Mouse (Mus musculus): ENCODE measurements around the gene Hist1h2bg. TPM values are rescaled to one million over a fixed set of nuclear protein-coding genes. Genes with fewer than 3 reads are reported as not detected.

The Hist1h2bg gene
- total RNA-seq (2014; fragmentation: Nextera tagmentation), result 386 and 627 TPM in 2 replicates
- total RNA-seq (2017), result 891 and 1,210 TPM in 2 replicates

DNA sequence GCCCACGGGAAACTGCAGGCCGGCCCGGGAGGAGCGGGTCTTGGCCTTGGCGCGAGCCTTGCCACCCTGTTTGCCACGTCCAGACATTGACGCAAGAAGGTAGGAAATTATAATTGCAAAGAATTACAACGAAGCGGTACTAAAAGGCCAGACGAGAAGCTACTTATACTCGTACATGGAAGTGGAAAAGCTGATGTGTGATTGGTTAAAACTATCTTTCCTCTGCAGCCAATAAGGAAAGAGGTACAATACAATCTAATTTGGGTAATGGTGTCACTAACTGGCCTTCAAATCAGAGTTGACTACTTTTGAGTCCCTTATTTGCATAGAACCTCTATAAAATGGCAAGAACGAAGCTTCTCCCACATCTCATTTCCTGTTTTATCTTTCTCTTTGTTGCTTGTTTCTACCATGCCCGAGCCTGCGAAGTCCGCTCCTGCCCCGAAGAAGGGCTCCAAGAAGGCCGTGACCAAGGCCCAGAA, at the start of gene Hist1h2bg, which contains the start of gene Hist1h2ae:
Gene Hist1h2bg, plus strand, starts transcription at position 375 of the 482 bp plus-strand sequence.
Gene Hist1h2ae, minus strand, starts transcription at position 199 of the 482 bp plus-strand sequence.
- peak; percentile 78 for ATAC-seq (replicated peaks; ENCODE audit: low FRiP score, low TSS enrichment, poor library complexity, severe bottlenecking)

DNA sequence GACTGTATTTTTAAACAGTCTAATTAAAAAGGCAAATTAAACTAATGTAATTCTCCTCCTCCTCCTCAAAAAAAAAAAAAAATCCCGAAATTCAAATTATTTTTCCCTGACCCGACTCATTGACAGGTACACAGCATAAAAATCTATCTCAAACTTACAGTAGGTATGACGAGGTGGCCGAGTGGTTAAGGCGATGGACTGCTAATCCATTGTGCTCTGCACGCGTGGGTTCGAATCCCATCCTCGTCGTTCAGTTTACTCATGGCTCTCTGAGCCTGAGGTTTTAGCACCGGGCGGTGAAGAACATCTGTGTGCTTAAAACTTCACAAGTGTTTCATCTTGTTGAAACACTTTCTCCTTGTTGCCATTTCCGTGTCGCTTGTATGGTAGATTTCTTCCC, 49.5 kb upstream of the Hist1h2bg start:
- ATAC-seq (replicated peaks; ENCODE audit: low FRiP score, low TSS enrichment, poor library complexity, severe bottlenecking), result peak; percentile 39

DNA sequence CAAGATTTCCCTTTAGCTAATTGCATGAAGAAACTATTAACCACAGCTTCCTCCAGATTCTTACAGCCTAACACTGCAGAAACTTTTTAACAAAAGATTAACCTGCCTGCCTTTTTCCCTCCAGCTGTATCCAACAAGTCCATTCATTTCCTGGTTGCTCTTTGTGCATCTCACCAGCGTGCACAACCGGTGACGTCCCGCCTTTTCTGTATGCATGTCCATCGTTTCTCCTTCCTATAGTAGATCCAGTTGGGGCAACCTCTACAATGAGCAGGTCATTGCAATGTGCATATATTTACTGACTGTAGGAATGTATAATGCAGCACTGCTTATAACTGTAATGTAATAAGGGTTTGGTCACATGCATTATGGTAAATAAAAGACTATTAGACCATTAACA, 47.2 kb upstream of the Hist1h2bg start:
- ATAC-seq (replicated peaks; ENCODE audit: low FRiP score, low TSS enrichment, poor library complexity, severe bottlenecking), result no peak

DNA sequence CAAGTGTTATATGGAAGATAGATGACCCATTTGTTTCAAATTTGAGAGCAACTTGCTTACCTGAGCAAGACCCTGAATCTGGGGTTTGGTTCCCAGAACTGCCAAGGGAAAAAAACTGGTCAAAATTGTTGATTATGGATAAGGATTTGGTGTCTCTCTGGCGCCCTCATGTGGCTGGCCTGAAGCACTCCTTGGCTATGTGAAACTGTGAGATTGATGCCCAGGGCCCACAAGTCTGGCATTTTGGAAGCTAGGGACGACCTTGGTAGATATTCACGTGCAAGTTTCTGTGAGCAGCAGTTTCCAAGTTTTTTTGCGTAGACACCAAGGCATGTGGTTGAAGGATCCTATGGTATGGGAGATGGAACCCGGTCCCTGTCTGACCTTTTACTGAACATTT, 46.5 kb upstream of the Hist1h2bg start:
- peak; percentile 41; the same call in 1 of the 2 replicates for ATAC-seq (replicated peaks; ENCODE audit: low FRiP score, low TSS enrichment, poor library complexity, severe bottlenecking)

DNA sequence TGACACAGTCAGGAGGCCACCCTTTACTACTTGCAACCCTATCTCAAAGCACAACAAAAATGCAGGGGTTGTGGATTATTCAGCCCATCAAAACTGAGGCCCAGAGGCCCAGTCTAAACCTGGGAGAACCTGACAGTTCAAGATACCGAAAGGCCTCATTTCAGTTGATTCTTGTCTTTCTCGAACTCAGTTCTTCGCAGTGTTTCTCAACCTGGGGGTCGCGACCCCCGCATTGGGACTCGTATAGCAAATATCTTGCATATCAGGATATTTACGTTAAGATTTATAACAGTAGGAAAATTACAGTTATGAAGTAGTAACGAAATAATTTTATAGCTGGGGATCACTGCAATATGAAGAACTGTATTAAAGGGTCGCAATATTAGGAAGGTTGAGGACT, 45.3 kb upstream of the Hist1h2bg start:
- no peak for ATAC-seq (replicated peaks; ENCODE audit: low FRiP score, low TSS enrichment, poor library complexity, severe bottlenecking)

DNA sequence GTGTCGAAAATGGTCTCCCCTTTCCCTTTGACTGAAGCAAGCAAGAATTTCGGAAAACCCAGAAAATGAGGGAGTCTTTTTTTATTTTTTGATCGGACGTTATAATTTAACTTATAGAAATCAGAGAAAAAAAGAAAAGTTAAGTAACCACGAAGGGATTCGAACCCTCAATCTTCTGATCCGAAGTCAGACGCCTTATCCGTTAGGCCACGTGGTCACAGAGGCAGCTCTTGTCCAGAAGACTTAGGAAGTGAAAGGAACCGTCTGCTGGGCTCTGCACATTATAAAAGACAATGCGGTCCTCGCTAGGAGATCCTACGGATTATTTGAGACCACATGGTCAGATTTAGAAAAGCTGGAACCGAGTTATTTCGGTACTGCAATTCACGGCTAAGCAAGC, 44.9 kb upstream of the Hist1h2bg start:
- peak; percentile 39; the same call in 1 of the 2 replicates for ATAC-seq (replicated peaks; ENCODE audit: low FRiP score, low TSS enrichment, poor library complexity, severe bottlenecking)

DNA sequence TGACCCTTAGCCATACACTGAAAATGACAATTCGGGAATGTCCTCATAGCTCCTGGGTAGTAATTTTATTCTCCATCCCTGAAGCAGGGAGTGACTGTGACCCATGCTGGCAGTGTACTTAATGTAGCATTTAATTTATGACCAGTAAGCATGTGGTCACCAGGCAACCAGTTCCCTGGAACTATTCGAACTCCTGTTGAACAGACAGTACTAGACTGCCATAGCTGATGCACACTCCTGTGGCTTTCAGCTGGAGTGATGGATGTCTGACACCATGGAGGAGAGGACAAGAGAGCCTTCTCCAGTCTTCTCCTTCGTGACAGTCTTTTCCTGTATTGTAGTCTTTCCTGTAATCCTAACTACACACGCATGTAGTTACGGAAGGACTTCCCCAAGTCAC, 42.2 kb upstream of the Hist1h2bg start:
- no peak for ATAC-seq (replicated peaks; ENCODE audit: low FRiP score, low TSS enrichment, poor library complexity, severe bottlenecking)

DNA sequence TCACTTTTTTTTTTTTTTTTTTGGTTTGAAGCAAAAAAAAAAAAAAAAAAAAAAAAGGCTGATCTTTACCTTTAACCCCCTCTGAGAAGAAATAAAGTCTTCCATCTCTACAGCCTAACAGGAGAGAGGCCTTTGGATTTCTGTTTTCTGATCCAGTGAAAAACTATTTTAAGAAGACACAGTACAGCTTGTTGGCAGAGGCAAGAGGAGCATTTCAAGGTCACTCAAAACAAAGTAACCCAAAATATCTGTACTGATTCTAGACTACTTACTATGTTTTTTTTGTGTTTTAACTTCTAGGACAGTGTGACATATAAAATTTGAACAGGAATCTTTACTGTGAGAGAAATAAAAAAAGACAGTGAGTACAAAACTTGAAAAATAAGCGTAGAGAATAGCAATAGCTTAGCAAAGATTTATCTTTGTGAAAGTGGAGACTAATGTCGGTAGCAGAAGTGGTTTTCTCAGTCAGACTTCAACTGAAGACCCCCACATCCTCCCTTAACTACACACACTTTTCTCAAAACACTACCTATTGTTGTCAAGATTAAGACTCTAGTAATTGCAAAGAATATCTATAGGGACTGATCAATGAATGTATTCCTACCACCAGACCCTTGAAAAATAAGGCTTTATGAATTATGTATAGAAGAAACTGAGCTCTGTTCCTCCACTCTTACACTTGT, 41.6 kb upstream of the Hist1h2bg start:
- ATAC-seq (replicated peaks; ENCODE audit: low FRiP score, low TSS enrichment, poor library complexity, severe bottlenecking), result no peak

DNA sequence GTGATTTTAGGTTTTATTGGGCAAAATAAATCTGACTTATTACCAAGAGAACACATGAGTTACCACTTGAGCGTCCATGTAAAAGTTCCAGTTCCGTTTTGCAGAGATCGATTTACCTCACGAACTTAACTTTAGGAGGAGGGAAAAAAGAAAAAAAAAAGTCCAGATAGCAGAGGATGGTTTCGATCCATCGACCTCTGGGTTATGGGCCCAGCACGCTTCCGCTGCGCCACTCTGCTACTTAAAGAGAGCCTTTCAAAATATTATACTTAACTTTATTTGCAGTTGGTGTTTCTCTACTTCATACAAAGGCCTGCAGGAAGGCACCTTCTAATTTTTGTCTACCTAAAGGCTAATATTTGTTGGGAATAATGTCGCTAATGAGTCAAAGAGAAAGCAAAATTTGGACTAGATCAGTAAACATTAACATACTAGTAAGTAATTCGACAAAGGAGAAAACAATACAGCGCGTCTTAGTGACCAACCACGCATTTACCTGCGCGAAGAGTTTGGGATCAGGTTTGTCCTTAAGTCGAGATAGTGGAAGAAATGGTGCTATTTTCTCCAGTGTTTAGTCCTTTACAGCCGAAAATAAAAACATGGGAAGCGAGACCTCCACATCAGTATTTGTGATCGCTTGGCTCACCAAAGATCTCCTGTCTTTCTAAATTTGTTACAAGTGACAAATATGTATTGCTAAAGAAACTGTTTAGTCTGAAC, 40.9 kb upstream of the Hist1h2bg start:
- no peak for ATAC-seq (replicated peaks; ENCODE audit: low FRiP score, low TSS enrichment, poor library complexity, severe bottlenecking)

DNA sequence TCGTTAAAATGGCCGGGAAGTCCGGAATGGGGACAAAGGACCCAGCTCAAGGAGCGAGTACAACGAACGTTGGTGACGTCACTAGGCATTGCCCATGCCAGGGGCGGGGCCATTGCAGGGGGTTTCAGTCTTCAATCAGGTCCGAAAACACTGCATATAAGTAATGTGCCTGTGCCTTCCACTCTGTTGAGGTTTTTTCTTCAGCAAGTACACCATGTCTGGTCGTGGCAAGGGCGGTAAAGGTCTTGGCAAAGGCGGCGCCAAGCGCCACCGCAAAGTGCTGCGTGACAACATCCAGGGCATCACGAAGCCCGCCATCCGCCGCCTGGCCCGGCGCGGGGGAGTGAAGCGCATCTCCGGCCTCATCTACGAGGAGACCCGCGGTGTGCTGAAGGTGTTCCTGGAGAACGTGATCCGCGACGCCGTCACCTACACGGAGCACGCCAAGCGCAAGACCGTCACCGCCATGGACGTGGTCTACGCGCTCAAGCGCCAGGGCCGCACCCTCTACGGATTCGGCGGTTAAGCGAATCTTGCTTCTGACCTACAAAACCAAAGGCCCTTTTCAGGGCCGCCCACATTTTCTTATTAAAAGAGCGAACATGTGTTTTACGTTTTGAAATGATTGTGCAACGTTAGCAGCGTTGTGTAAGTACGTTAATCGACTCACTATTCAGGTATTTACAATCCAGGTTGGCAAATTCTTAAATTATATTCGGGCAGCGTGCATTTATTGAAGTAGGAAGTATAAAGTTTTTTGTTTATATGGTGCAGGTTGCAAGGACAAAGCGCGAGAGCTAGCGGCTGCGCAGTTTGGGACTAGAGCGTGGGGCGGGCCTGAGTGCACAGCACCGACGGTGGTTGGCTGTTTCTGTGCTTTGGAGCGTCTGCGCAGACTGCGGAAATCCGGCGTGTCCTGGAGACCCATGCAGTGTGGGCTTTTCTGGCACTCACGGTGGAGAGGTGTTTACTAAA, 40.0 kb upstream of the Hist1h2bg start, which contains the start of gene Hist1h4h:
Gene Hist1h4h, plus strand, starts transcription at position 150 of the 975 bp plus-strand sequence.
- ATAC-seq (replicated peaks; ENCODE audit: low FRiP score, low TSS enrichment, poor library complexity, severe bottlenecking), result peak; percentile 61

DNA sequence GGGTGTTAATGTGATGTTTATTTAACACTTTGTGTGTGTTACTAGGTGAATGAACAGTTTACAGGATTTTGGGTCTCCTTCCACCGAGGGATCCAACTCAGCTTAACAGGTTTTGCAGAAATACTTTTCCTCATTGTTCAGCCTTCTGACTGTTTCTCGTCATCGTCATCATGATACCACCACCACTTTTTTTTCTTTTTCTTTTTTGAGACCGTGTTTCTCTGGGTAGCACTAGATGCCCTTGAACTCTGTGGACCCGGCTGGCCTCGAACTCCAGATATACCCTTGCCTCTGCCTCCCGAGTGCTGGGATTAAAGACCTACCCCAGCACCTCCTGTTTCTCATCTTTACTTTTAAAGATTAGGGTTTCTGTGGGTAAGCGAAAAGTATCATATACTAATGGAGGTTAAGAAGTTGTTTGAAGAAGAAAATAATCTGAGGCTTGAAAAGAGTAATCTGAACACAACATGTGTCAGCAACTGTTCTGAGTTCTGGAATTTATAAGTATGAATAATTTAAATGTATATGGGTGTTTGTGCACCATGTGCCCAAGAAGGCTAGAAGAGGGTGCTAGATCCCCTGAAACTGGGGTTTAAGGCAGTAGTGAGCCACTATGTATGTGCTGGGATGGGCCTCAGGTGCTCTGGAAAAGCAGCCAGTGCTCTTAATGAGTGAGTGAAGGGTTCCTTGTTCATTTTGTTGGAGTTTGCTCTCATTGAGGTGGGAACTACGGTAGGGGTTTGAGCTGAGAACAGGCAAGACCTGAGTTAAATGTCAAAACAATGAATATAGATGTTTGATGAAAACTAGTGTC, 38.7 kb upstream of the Hist1h2bg start:
- ATAC-seq (replicated peaks; ENCODE audit: low FRiP score, low TSS enrichment, poor library complexity, severe bottlenecking), result no peak

DNA sequence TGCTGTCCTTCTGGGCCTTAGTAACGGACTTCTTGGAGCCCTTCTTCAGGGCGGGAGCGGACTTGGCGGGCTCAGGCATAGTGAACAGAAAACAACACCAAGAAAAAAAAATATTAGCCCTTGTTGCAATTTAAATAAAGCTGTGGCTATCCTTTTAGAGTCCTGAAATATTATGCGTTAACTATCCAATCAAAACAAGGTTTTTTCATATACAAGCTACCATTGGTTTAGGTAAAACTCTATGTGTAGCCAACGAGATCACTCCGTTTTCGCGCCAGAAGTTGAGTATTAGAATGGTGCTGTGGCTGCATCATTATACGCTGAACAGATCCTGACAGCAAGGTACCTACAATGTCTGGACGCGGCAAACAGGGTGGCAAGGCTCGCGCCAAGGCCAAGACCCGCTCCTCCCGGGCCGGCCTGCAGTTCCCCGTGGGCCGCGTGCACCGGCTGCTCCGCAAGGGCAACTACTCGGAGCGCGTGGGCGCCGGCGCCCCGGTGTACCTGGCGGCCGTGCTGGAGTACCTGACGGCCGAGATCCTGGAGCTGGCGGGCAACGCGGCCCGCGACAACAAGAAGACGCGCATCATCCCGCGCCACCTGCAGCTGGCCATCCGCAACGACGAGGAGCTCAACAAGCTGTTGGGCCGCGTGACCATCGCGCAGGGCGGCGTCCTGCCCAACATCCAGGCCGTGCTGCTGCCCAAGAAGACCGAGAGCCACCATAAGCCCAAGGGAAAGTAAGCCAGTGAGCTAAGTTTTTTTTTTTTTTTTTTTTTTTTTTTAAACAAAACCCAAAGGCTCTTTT, 37.4 kb upstream of the Hist1h2bg start, which contains the start of gene Hist1h2af:
Gene Hist1h2af, plus strand, starts transcription at position 347 of the 808 bp plus-strand sequence.
- ATAC-seq (replicated peaks; ENCODE audit: low FRiP score, low TSS enrichment, poor library complexity, severe bottlenecking), result peak; percentile 39

DNA sequence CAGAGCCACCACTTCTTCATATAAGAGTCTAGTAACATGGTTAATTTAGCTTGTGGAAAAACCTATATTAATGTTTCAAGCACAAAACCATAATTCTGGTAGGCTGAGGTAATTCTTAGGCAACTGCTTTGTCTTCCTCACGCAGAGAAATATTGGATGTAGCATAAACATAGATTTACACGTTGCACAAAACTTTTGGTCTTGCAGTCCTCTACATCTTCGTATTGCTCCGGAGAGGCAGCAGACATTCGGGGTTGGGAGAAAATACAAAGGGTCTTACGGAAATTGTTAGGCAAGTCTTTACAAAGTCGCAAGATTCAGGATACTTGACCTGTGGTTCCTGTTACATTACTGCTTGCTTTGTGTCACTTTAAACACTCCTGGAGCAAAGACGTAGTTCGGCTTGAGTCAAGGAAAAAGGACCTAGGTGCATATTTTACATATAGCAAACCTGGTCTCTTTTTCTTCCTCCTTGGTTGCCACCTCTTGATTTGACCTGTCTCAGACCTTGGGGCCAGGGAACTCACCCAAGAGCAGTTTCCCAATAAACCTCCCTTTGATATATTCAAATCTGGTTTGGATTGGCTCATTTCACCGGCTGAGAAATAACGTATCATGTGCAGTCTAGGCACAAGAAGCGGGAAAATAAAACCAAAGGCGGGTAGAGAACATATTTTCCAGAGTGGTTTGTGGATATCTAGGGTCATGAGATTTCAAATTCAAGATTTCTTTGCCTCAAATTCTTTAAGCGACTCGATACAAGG, 36.6 kb upstream of the Hist1h2bg start:
- ATAC-seq (replicated peaks; ENCODE audit: low FRiP score, low TSS enrichment, poor library complexity, severe bottlenecking), result peak; percentile 9; the same call in 1 of the 2 replicates

DNA sequence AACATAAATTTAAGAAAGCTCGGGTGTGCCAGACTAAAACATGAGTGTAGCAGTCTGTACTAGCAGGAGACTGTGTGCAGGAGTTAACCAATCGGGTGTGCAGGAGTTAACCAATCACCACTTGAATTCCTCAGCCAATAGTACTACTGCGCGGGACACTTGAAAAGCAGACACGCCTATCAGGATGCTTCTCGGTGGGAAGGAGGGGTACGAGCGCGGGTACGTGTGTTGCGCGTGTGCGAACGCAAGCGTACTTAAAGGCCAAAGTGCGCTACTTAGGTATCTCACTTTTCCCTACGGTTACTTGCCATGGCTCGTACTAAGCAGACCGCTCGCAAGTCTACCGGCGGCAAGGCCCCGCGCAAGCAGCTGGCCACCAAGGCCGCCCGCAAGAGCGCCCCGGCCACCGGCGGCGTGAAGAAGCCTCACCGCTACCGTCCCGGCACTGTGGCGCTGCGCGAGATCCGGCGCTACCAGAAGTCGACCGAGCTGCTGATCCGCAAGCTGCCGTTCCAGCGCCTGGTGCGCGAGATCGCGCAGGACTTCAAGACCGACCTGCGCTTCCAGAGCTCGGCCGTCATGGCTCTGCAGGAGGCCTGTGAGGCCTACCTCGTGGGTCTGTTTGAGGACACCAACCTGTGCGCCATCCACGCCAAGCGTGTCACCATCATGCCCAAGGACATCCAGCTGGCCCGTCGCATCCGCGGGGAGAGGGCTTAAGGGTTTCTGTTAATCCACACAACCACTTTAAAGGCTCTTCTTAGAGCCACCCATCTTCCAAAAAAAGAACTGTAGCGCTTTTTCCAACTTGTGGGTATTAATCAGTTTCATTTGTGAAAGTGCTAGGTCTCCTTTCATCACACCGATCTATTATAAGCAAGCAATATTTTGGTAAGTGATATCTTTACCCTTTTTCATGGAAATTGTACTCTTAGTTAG, 35.8 kb upstream of the Hist1h2bg start, which contains the start of gene Hist1h3g:
Gene Hist1h3g, plus strand, starts transcription at position 286 of the 939 bp plus-strand sequence.
- ATAC-seq (replicated peaks; ENCODE audit: low FRiP score, low TSS enrichment, poor library complexity, severe bottlenecking), result peak; percentile 74

DNA sequence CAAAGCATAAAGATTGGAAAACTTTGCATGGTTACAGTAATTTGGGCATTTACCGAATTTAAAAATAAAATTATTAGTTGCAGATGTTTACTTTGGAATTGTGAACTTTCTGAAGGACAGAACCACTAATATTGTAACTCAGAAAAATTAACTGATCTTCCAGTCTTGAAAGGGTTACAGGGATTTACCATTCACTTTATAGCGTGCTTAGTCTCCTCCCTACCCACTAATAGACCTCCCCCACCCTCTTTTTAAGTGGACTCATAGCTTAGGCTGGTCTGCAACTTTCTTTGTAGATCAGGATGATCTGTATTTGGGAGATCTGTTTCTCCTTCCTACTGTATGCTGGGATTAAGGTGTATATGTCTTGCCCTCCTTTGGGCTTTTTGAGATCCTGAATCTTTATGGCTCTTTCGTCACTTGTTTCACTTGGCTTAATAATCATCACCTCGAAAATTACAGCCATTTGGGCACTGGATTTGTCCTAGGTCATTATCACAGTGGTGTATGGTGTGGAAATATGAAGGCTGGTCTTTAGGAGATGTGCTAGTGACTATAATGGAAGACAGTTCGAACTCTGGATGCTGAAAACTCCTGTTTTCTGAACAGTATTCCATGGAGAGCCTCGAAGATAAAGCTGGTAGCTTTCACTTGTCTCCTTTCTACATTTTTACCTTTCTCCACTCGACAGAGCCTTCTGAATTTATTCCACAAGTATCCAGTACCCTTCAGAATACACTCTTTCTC, 34.9 kb upstream of the Hist1h2bg start:
- ATAC-seq (replicated peaks; ENCODE audit: low FRiP score, low TSS enrichment, poor library complexity, severe bottlenecking), result no peak

All from megakaryocyte-erythroid progenitor cell, adult 5-6 weeks (primary cell).